Mouse (Mus musculus) myocyte (in vitro differentiated cells): ENCODE measurements around the gene Iqgap1. TPM values are rescaled to one million over a fixed set of nuclear protein-coding genes. Genes with fewer than 3 reads are reported as not detected.
"Not testable (repeated sequence)": the region's sequence is repeated elsewhere in the genome, so short reads cannot be mapped to it uniquely, and the experiment has no call there.

Experiments
- H3K27me3 ChIP-seq: one replicate; pipeline ENCODE4 v1.6.1; 2011; ENCODE audit not compliant: control insufficient read depth, insufficient read depth, insufficient read length
- H3K36me3 ChIP-seq: one replicate; pipeline ENCODE4 v1.6.1; 2011; ENCODE audit not compliant: control insufficient read depth, insufficient read depth
- H3K4me2 ChIP-seq: one replicate; pipeline ENCODE4 v1.6.1; 2011; ENCODE audit warnings: low read depth, control low read depth
- H3K4me3 ChIP-seq: one replicate; pipeline ENCODE4 v1.5.1; 2011; ENCODE audit warnings: mild to moderate bottlenecking, control low read depth, moderate library complexity
- H3K79me2 ChIP-seq: one replicate; pipeline ENCODE4 v1.6.1; 2011; ENCODE audit not compliant: control insufficient read depth, insufficient read depth
- H3ac ChIP-seq: one replicate; pipeline ENCODE4 v1.6.1; 2011; ENCODE audit not compliant: control insufficient read depth, insufficient read length
- CEBPB ChIP-seq: IDR thresholded peaks from 2 replicates; pipeline ENCODE4 v1.6.1; 2011; ENCODE audit warnings: mild to moderate bottlenecking, moderate library complexity; ENCODE audit not compliant: poor library complexity, insufficient read depth, severe bottlenecking
- E2F4 ChIP-seq: IDR thresholded peaks from one replicate; pipeline ENCODE4 v1.6.1; 2011; ENCODE audit warnings: mild to moderate bottlenecking, control low read depth, moderate library complexity; ENCODE audit not compliant: insufficient read depth
- MAX ChIP-seq: IDR thresholded peaks from one replicate; pipeline ENCODE4 v1.6.1; 2011; ENCODE audit warnings: low read depth, mild to moderate bottlenecking, control low read depth
- MYOD1 ChIP-seq, 3 experiments: IDR thresholded peaks; one replicate each; pipeline ENCODE4 v1.6.1; 2011; ENCODE audit warnings: control low read depth in 2 of 3, low read depth in 2 of 3, mild to moderate bottlenecking in 2 of 3, moderate library complexity in 1 of 3; ENCODE audit not compliant: insufficient read length in 2 of 3, control insufficient read depth in 1 of 3
- MYOG ChIP-seq, 3 experiments: IDR thresholded peaks; one replicate each; pipeline ENCODE4 v1.6.1; 2011; ENCODE audit warnings: control low read depth in 2 of 3, low read depth in 2 of 3, mild to moderate bottlenecking in 2 of 3; ENCODE audit not compliant: insufficient read length in 2 of 3, control insufficient read depth in 1 of 3, insufficient read depth in 1 of 3
- POLR2A ChIP-seq: IDR thresholded peaks from one replicate; pipeline ENCODE4 v1.6.1; 2011; ENCODE audit warnings: low read depth, mild to moderate bottlenecking, control low read depth, moderate library complexity; ENCODE audit not compliant: insufficient read length
- POLR2AphosphoS2 ChIP-seq: IDR thresholded peaks from one replicate; pipeline ENCODE4 v1.6.1; 2011; ENCODE audit warnings: low read depth, control low read depth; ENCODE audit not compliant: insufficient read length
- REST ChIP-seq: IDR thresholded peaks from one replicate; pipeline ENCODE4 v1.6.1; 2011; ENCODE audit warnings: mild to moderate bottlenecking, control low read depth, moderate library complexity; ENCODE audit not compliant: insufficient read depth, insufficient read length
- SRF ChIP-seq: IDR thresholded peaks from one replicate; pipeline ENCODE4 v1.6.1; 2011; ENCODE audit warnings: low read depth; ENCODE audit not compliant: control insufficient read depth, insufficient read length
- TCF12 ChIP-seq: IDR thresholded peaks from one replicate; pipeline ENCODE4 v1.6.1; 2011; ENCODE audit warnings: mild to moderate bottlenecking, control low read depth; ENCODE audit not compliant: poor library complexity, insufficient read depth, severe bottlenecking
- TCF3 ChIP-seq: IDR thresholded peaks from one replicate; pipeline ENCODE4 v1.6.1; 2011; ENCODE audit warnings: low read depth, control low read depth; ENCODE audit not compliant: insufficient read length
- USF1 ChIP-seq: IDR thresholded peaks from one replicate; pipeline ENCODE4 v1.6.1; 2011; ENCODE audit warnings: low read depth, mild to moderate bottlenecking, control low read depth, moderate library complexity
- polyA plus RNA-seq: library from polyadenylated mRNA; unstranded; fragments of >200 nt; fragmentation: generic; extraction: Trizol; gene quantifications from one replicate; pipeline ENCODE4 v1.2.1, GENCODE M21; 2012; ENCODE audit warnings: missing spikeins

Gene Iqgap1
- polyA plus RNA-seq, 1 experiment: 61.7 TPM

GRCm38 (mm10) chr7:80837736-80838135, 12.0 kb upstream of the Iqgap1 start:
- peaks cover 28% of the 10 kb centered on the region for H3K79me2 ChIP-seq
- H3K4me2 ChIP-seq: peak overlapping the region; percentile 91
- TF ChIP-seq USF1: peak; percentile 95
- peak in 1 of 3 experiments; percentile 8 for TF ChIP-seq MYOD1 (IDR thresholded peaks at IDR 0.05; ENCODE audit: control insufficient read depth in 1 of 3, insufficient read length in 2 of 3, low read depth in 2 of 3)
- TF ChIP-seq POLR2A: no peak
- peak overlapping the region; percentile 35 for H3K4me3 ChIP-seq
- H3K36me3 ChIP-seq: no peaks in the 10 kb centered on the region
- no peaks in the 10 kb centered on the region for H3K27me3 ChIP-seq
- H3ac ChIP-seq: no peak overlapping the region

GRCm38 (mm10) chr7:80835984-80836652, 10.3 kb upstream of the Iqgap1 start:
- Histone ChIP-seq H3ac (no peak overlapping the region), H3K4me2 (peak overlapping the region; percentile 91), H3K79me2 (peaks cover 20% of the 10 kb centered on the region), H3K27me3 (no peaks in the 10 kb centered on the region), H3K4me3 (no peak overlapping the region), H3K36me3 (no peaks in the 10 kb centered on the region)
- TF ChIP-seq MAX (no peak), POLR2A (no peak), MYOD1 (IDR thresholded peaks at IDR 0.05; ENCODE audit: control insufficient read depth in 1 of 3, insufficient read length in 2 of 3, low read depth in 2 of 3) (peak in 2 of 3 experiments; percentile 45 to 46), TCF12 (peak; percentile 57), CEBPB (peak; percentile 75; the same call in 1 of the 2 replicates)

GRCm38 (mm10) chr7:80833651-80834532, 8.1 kb upstream of the Iqgap1 start:
- no peak overlapping the region for H3ac ChIP-seq
- TF ChIP-seq CEBPB: no peak
- H3K4me2 ChIP-seq: no peak overlapping the region
- H3K36me3 ChIP-seq: no peaks in the 10 kb centered on the region
- no peaks in the 10 kb centered on the region for H3K27me3 ChIP-seq
- no peak overlapping the region for H3K4me3 ChIP-seq
- peaks cover 5% of the 10 kb centered on the region for H3K79me2 ChIP-seq

GRCm38 (mm10) chr7:80832996-80833650, 7.3 kb upstream of the Iqgap1 start:
- H3K79me2 ChIP-seq, H3K27me3 ChIP-seq, H3K4me3 ChIP-seq, H3ac ChIP-seq, H3K36me3 ChIP-seq, H3K4me2 ChIP-seq: not testable (repeated sequence)
- TF ChIP-seq MYOG (IDR thresholded peaks at IDR 0.05; ENCODE audit: control insufficient read depth in 1 of 3, insufficient read depth in 1 of 3, insufficient read length in 2 of 3, low read depth in 2 of 3): peak in 2 of 3 experiments; percentile 24 to 69
- TF ChIP-seq MYOD1 (IDR thresholded peaks at IDR 0.05; ENCODE audit: control insufficient read depth in 1 of 3, insufficient read length in 2 of 3, low read depth in 2 of 3): peak in 2 of 3 experiments; percentile 61 to 76

- Histone ChIP-seq H3ac (no peak overlapping the region), H3K79me2 (no peaks in the 10 kb centered on the region), H3K36me3 (no peaks in the 10 kb centered on the region), H3K4me2 (no peak overlapping the region), H3K27me3 (no peaks in the 10 kb centered on the region), H3K4me3 (no peak overlapping the region)
- TF ChIP-seq USF1: no peak
- TF ChIP-seq MYOD1 (IDR thresholded peaks at IDR 0.05; ENCODE audit: control insufficient read depth in 1 of 3, insufficient read length in 2 of 3, low read depth in 2 of 3): no peak
- no peak for TF ChIP-seq SRF
- no peak for TF ChIP-seq CEBPB
- no peak for TF ChIP-seq TCF3
- no peak for TF ChIP-seq POLR2A
- TF ChIP-seq REST: no peak
- TF ChIP-seq POLR2AphosphoS2: no peak
- no peak for TF ChIP-seq MYOG (IDR thresholded peaks at IDR 0.05; ENCODE audit: control insufficient read depth in 1 of 3, insufficient read depth in 1 of 3, insufficient read length in 2 of 3, low read depth in 2 of 3)
- no peak for TF ChIP-seq E2F4
- TF ChIP-seq MAX: no peak
- TF ChIP-seq TCF12: no peak
Measured at GRCm38 (mm10) chr7:80832191-80832590, 6.4 kb upstream of the Iqgap1 start.
